Mouse (Mus musculus): ENCODE measurements around the gene Tbc1d22a. TPM values are rescaled to one million over a fixed set of nuclear protein-coding genes. Genes with fewer than 3 reads are reported as not detected.

Gene Tbc1d22a
- polyA plus RNA-seq, 1 experiment from 2014 or later, result 8.7 TPM

DNA sequence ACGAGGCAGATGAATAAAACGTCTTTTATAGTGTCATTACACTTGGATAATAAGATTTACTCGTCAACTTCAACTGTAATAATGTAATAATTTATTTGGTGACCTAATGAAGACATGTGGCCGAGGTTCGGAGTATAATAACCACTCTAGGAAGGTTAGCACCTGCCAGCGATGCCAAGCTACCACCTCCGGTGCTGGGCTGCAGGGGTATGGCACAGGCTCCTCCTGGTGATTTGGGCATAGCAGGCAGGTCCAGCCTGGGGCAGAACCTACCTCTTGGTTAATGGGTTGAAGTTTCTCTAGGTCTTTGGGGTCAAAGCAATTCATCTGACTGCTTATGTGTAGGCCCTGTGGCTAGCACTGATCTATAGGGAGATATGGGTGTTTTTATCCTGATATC lies 296.9 kb downstream of the Tbc1d22a start:
- ATAC-seq (ENCODE audit: low FRiP score, low TSS enrichment), result no peak
- Histone ChIP-seq H3K27me3 (ENCODE audit: control insufficient read depth, insufficient read depth, low read length) (no peaks in the 10 kb centered on the region), H3K9ac (ENCODE audit: low read length) (no peak overlapping the region), H3K4me2 (replicated peaks; ENCODE audit: low read depth) (no peak overlapping the region), H3K27ac (replicated peaks) (no peak overlapping the region), H3K4me1 (replicated peaks; ENCODE audit: control insufficient read depth, insufficient read depth) (no peaks in the 10 kb centered on the region), H3K9me3 (ENCODE audit: control insufficient read depth, low read length) (no peaks in the 10 kb centered on the region), H3K4me3 (ENCODE audit: low read depth, low read length) (no peak overlapping the region), H3K36me3 (ENCODE audit: control insufficient read depth, insufficient read depth, low read length) (no peaks in the 10 kb centered on the region)
- TF ChIP-seq EP300 (optimal IDR thresholded peaks at IDR 0.05) (no peak), CTCF (IDR thresholded peaks at IDR 0.05; ENCODE audit: low read depth) (no peak)
- 81% methylated on average over 7 of the region's 7 CpGs for WGBS
- peak; percentile 5 for DNase-seq (ENCODE audit: low spot score)

DNA sequence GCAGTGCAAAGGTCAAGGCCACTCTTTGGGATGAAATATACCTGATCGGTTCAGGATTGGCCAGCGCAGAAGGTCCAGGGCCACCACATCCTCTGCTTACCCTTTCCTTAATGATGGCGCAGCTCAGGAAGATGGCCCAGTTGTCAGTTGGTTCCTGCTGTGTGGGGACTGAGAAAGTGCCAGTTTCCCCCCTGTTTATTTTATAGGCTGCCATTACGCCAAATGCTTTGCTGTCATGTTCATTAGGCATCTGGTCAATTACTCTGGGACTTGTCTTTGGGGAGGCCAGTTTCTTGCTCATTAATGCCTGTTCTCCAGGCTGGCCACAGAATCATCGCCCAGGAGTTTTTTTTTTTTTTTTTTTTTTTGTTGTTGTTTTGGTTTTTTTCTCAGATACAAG lies 299.1 kb downstream of the Tbc1d22a start:
- Histone ChIP-seq H3K27ac (replicated peaks) (no peak overlapping the region), H3K27me3 (ENCODE audit: control insufficient read depth, insufficient read depth, low read length) (no peaks in the 10 kb centered on the region), H3K4me2 (replicated peaks; ENCODE audit: low read depth) (no peak overlapping the region), H3K9me3 (ENCODE audit: control insufficient read depth, low read length) (no peaks in the 10 kb centered on the region), H3K4me1 (replicated peaks; ENCODE audit: control insufficient read depth, insufficient read depth) (no peaks in the 10 kb centered on the region), H3K4me3 (ENCODE audit: low read depth, low read length) (no peak overlapping the region), H3K36me3 (ENCODE audit: control insufficient read depth, insufficient read depth, low read length) (no peaks in the 10 kb centered on the region), H3K9ac (ENCODE audit: low read length) (no peak overlapping the region)
- no peak for ATAC-seq (ENCODE audit: low FRiP score, low TSS enrichment)
- DNase-seq (ENCODE audit: low spot score), result peak; percentile 6
- no peak for TF ChIP-seq CTCF (IDR thresholded peaks at IDR 0.05; ENCODE audit: low read depth)
- TF ChIP-seq EP300 (optimal IDR thresholded peaks at IDR 0.05), result no peak
- WGBS, result 89% methylated on average over 5 of the region's 5 CpGs

GRCm38 (mm10) chr15:86520201-86520600 lies 305.9 kb downstream of the Tbc1d22a start:
- ATAC-seq (ENCODE audit: low FRiP score, low TSS enrichment) (no peak), DNase-seq (ENCODE audit: low spot score) (no peak)
- H3K36me3 ChIP-seq (ENCODE audit: control insufficient read depth, insufficient read depth, low read length), result no peaks in the 10 kb centered on the region
- no peaks in the 10 kb centered on the region for H3K9me3 ChIP-seq (ENCODE audit: control insufficient read depth, low read length)
- H3K4me1 ChIP-seq (replicated peaks; ENCODE audit: control insufficient read depth, insufficient read depth), result no peaks in the 10 kb centered on the region
- no peaks in the 10 kb centered on the region for H3K27me3 ChIP-seq (ENCODE audit: control insufficient read depth, insufficient read depth, low read length)
- 76% methylated on average over 4 of the region's 4 CpGs for WGBS
- no peak for TF ChIP-seq EP300 (optimal IDR thresholded peaks at IDR 0.05)
- no peak for TF ChIP-seq CTCF (IDR thresholded peaks at IDR 0.05; ENCODE audit: low read depth)
- no peak overlapping the region for H3K4me2 ChIP-seq (replicated peaks; ENCODE audit: low read depth)
- no peak overlapping the region for H3K9ac ChIP-seq (ENCODE audit: low read length)
- no peak overlapping the region for H3K27ac ChIP-seq (replicated peaks)
- H3K4me3 ChIP-seq (ENCODE audit: low read depth, low read length), result no peak overlapping the region

- no peaks in the 10 kb centered on the region for H3K36me3 ChIP-seq (ENCODE audit: control insufficient read depth, insufficient read depth, low read length)
- no peaks in the 10 kb centered on the region for H3K27me3 ChIP-seq (ENCODE audit: control insufficient read depth, insufficient read depth, low read length)
- H3K4me2 ChIP-seq (replicated peaks; ENCODE audit: low read depth), result no peak overlapping the region
- TF ChIP-seq EP300 (optimal IDR thresholded peaks at IDR 0.05), result no peak
- no peak for TF ChIP-seq CTCF (IDR thresholded peaks at IDR 0.05; ENCODE audit: low read depth)
- DNase-seq (ENCODE audit: low spot score) (no peak), ATAC-seq (ENCODE audit: low FRiP score, low TSS enrichment) (no peak)
- 80% methylated on average over 6 of the region's 6 CpGs for WGBS
- no peak overlapping the region for H3K27ac ChIP-seq (replicated peaks)
- H3K4me1 ChIP-seq (replicated peaks; ENCODE audit: control insufficient read depth, insufficient read depth), result no peaks in the 10 kb centered on the region
- no peak overlapping the region for H3K9ac ChIP-seq (ENCODE audit: low read length)
- H3K9me3 ChIP-seq (ENCODE audit: control insufficient read depth, low read length), result no peaks in the 10 kb centered on the region
- H3K4me3 ChIP-seq (ENCODE audit: low read depth, low read length), result no peak overlapping the region
These were observed 321.1 kb downstream of the Tbc1d22a start for GRCm38 (mm10) chr15:86535356-86535755.

GRCm38 (mm10) chr15:86542371-86542770 lies 328.1 kb downstream of the Tbc1d22a start:
- DNase-seq (ENCODE audit: low spot score), result no peak
- WGBS, result 55% methylated on average over 3 of the region's 3 CpGs
- no peaks in the 10 kb centered on the region for H3K27me3 ChIP-seq (ENCODE audit: control insufficient read depth, insufficient read depth, low read length)
- TF ChIP-seq CTCF (IDR thresholded peaks at IDR 0.05; ENCODE audit: low read depth) (no peak), EP300 (optimal IDR thresholded peaks at IDR 0.05) (no peak)
- no peaks in the 10 kb centered on the region for H3K9me3 ChIP-seq (ENCODE audit: control insufficient read depth, low read length)
- H3K4me3 ChIP-seq (ENCODE audit: low read depth, low read length), result no peak overlapping the region
- H3K4me1 ChIP-seq (replicated peaks; ENCODE audit: control insufficient read depth, insufficient read depth), result no peaks in the 10 kb centered on the region
- no peak for ATAC-seq (ENCODE audit: low FRiP score, low TSS enrichment)
- H3K9ac ChIP-seq (ENCODE audit: low read length), result no peak overlapping the region
- no peak overlapping the region for H3K27ac ChIP-seq (replicated peaks)
- no peaks in the 10 kb centered on the region for H3K36me3 ChIP-seq (ENCODE audit: control insufficient read depth, insufficient read depth, low read length)
- no peak overlapping the region for H3K4me2 ChIP-seq (replicated peaks; ENCODE audit: low read depth)

DNA sequence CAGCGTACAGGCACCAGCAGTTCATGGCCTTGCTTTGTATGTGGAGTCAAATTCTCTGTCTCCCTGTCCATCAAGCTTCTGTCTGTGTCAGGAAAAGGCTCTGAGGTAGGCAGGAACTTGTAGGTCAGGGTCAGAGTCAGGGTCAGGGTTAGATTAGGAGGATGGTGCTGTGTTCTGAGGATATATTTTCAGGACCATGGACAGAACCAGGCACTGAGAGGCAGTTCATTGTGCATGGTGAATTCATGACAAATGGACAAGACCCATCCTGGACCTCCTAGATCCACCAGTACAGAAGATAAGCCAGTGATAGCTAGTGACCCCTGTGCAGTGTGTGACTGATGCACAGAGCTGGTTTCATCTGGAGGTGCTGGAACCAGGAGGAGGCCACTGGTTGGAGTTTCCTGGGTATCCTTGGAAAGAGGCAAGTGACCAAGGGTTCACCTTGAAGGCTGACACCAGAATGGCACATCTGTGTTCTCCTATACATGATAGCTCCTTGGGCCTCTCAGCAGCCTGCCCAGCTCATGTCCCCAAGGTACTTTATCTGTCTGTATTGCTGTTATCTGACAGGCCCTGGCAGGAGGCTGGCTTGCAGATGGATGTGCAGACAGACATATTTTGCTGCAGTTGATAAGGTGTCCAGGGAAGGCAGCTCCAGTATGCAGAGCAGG lies 330.0 kb downstream of the Tbc1d22a start:
- Histone ChIP-seq H3K4me1 (replicated peaks; ENCODE audit: control insufficient read depth, insufficient read depth) (no peaks in the 10 kb centered on the region), H3K4me2 (replicated peaks; ENCODE audit: low read depth) (no peak overlapping the region), H3K27me3 (ENCODE audit: control insufficient read depth, insufficient read depth, low read length) (no peaks in the 10 kb centered on the region), H3K27ac (replicated peaks) (no peak overlapping the region), H3K9ac (ENCODE audit: low read length) (no peak overlapping the region), H3K36me3 (ENCODE audit: control insufficient read depth, insufficient read depth, low read length) (no peaks in the 10 kb centered on the region), H3K9me3 (ENCODE audit: control insufficient read depth, low read length) (no peaks in the 10 kb centered on the region), H3K4me3 (ENCODE audit: low read depth, low read length) (no peak overlapping the region)
- TF ChIP-seq CTCF (IDR thresholded peaks at IDR 0.05; ENCODE audit: low read depth), result no peak
- no peak for TF ChIP-seq EP300 (optimal IDR thresholded peaks at IDR 0.05)
- no peak for DNase-seq (ENCODE audit: low spot score)
- no peak for ATAC-seq (ENCODE audit: low FRiP score, low TSS enrichment)
- WGBS, result 86% methylated on average over 1 of the region's 1 CpGs

Other genes starting within 250 kb of the Tbc1d22a start
- 2.0 and 2.2 TPM in 2 replicates for gene Celsr1, start 180.7 kb upstream of the Tbc1d22a start, polyA plus RNA-seq (2015; fragmentation: Nextera tagmentation; extraction: Ambion mirVana)
- 11.1 and 11.4 TPM in 2 replicates for gene Gramd4, start 156.8 kb upstream of the Tbc1d22a start, polyA plus RNA-seq (2015; fragmentation: Nextera tagmentation; extraction: Ambion mirVana)
- gene Cerk, start 28.3 kb upstream of the Tbc1d22a start, polyA plus RNA-seq (2015; fragmentation: Nextera tagmentation; extraction: Ambion mirVana), result 4.6 and 5.2 TPM in 2 replicates